Mouse (Mus musculus) kidney, postnatal 0 days (tissue): ENCODE measurements around the gene 3110040M04Rik. TPM values are rescaled to one million over a fixed set of nuclear protein-coding genes. Genes with fewer than 3 reads are reported as not detected.
"Not testable (repeated sequence)": the region's sequence is repeated elsewhere in the genome, so short reads cannot be mapped to it uniquely, and the experiment has no call there.

ENCODE experiments used
- ATAC-seq: fragments of 200-750 bp; cut with Nextera tagmentation; replicated peaks from 2 replicates; pipeline ENCODE4 v1.8.0; 2017; ENCODE audit warnings: low read depth, moderate number of reproducible peaks, moderate TSS enrichment, moderate library complexity; ENCODE audit not compliant: low FRiP score
- DNase-seq: peaks from one replicate; pipeline ENCODE4 v3.0.0-alpha.2; 2016; ENCODE audit warnings: low spot score
- H3K27ac ChIP-seq: fragments of 300-500 bp; sonication (generic); 2 replicates; pipeline ENCODE4 v1.5.1; 2014; ENCODE audit warnings: mild to moderate bottlenecking
- H3K27me3 ChIP-seq: fragments of 300-500 bp; sonication (generic); 2 replicates; pipeline ENCODE4 v1.6.1; 2014; ENCODE audit warnings: low read length, mixed read lengths; ENCODE audit not compliant: insufficient read depth
- H3K36me3 ChIP-seq: fragments of 300-500 bp; sonication (generic); 2 replicates; pipeline ENCODE4 v1.6.1; 2014; ENCODE audit warnings: low read length, mixed read lengths; ENCODE audit not compliant: insufficient read depth
- H3K4me1 ChIP-seq: fragments of 300-500 bp; sonication (generic); replicated peaks from 2 replicates; pipeline ENCODE4 v1.6.1; 2014; ENCODE audit warnings: antibody characterized with exemption, low read length, mixed read lengths; ENCODE audit not compliant: insufficient read depth
- H3K4me2 ChIP-seq: fragments of 300-500 bp; sonication (generic); 2 replicates; pipeline ENCODE4 v1.6.1; 2014; ENCODE audit warnings: mild to moderate bottlenecking, low read length, moderate library complexity, mixed read lengths
- H3K4me3 ChIP-seq: fragments of 300-500 bp; sonication (generic); replicated peaks from 2 replicates; pipeline ENCODE4 v1.5.1; 2014; ENCODE audit warnings: low read depth, low read length
- H3K9ac ChIP-seq: fragments of 300-500 bp; sonication (generic); 2 replicates; pipeline ENCODE4 v1.6.1; 2014; ENCODE audit warnings: low read depth, low read length
- H3K9me3 ChIP-seq: fragments of 300-500 bp; sonication (generic); replicated peaks from 2 replicates; pipeline ENCODE4 v1.6.1; 2016; ENCODE audit warnings: low read length, inconsistent platforms, mixed read lengths
- CTCF ChIP-seq: IDR thresholded peaks from 2 replicates; pipeline ENCODE4 v1.5.1; 2016; ENCODE audit warnings: antibody characterized with exemption, low read depth, mild to moderate bottlenecking, moderate library complexity
- WGBS: fragments of 180-500 bp; shearing (Covaris S2); extraction: QIAGEN DNeasy Blood & Tissue Kit; methylation state at CpG from one replicate; pipeline ENCODE4 v1.1.7; 2014; 5-methylcytosine and 5-hydroxymethylcytosine counted together
- polyA plus RNA-seq: library from polyadenylated mRNA; unstranded; fragments of >200 nt; fragmentation: Nextera tagmentation; extraction: Ambion mirVana; gene quantifications from 2 replicates; pipeline ENCODE4 v1.2.1, GENCODE M21; 2015

The 3110040M04Rik gene
- polyA plus RNA-seq, result 0.92 and 1.1 TPM in 2 replicates

DNA sequence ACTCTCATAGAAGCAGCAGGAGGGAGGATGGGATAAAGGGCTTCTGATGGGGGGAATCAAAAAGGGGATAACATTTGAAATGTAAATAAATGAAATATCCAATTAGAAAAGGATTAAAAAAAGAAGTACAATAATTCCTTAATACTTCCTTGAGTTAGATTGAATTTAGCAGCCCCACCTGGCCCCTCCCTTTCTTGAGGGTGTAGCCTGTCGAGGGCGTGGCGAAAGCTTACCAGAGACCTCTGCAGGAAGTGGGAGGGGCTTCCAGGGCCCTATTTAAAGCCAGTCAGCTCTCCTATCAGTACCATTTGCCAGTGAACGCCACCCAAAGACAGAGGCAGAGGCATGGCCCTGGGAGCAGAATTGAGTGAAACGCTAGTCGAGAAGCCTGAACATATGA, at the start of gene 3110040M04Rik:
Gene 3110040M04Rik (plus strand): TSS at position 304 of the 400 bp plus-strand sequence.
- H3K27me3 ChIP-seq, H3K4me2 ChIP-seq, ATAC-seq, H3K9ac ChIP-seq, H3K27ac ChIP-seq, H3K36me3 ChIP-seq, H3K4me1 ChIP-seq, H3K4me3 ChIP-seq, H3K9me3 ChIP-seq, DNase-seq: not testable (repeated sequence)
- WGBS, result no CpG with 5 or more reads among the region's 6 CpGs

DNA sequence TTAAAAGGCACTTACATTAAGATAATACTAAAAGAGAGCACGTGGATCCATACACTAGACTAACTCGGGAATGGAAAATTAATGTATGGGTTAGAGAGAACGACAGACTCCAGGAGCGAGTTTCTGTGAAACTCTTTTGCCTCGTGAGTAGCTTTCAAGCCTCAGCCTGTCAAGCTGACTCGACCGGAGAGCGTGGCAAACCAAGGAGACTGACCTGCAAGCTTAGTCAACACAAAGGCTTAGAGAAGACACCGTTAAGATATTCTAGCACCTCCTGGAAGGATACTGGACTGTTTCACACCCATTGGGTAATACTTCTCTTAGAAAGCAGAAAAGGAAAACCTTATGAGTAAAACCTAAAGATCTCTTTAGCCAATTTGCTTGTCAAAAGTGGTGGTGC, 49.8 kb upstream of the 3110040M04Rik start:
- not testable (repeated sequence) for H3K27me3 ChIP-seq, DNase-seq, H3K4me1 ChIP-seq, H3K4me2 ChIP-seq, H3K36me3 ChIP-seq, H3K9me3 ChIP-seq, H3K9ac ChIP-seq, H3K4me3 ChIP-seq, H3K27ac ChIP-seq, ATAC-seq
- WGBS, result 88% methylated on average over 9 of the region's 9 CpGs

DNA sequence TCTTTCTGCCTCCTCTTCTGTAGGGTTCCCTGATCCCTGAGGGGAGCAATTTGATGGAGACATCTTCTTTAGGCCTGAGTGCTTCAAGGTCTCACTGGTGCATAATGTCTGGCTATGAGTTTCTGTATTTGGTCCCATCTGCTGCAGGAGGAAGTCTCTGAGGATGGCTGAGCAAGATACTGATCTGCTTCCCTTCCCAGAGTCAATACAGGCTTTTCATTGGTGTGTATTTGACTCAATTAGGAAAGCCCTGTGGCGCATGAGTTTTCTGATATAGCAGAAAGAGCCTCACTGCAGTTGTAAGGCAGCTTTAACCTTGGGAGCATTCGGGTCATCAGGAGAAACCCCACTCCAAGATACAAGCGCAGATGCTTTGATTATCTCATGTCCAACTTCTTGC, 47.8 kb upstream of the 3110040M04Rik start:
- no peak for TF ChIP-seq CTCF
- no peak overlapping the region for H3K4me2 ChIP-seq

DNA sequence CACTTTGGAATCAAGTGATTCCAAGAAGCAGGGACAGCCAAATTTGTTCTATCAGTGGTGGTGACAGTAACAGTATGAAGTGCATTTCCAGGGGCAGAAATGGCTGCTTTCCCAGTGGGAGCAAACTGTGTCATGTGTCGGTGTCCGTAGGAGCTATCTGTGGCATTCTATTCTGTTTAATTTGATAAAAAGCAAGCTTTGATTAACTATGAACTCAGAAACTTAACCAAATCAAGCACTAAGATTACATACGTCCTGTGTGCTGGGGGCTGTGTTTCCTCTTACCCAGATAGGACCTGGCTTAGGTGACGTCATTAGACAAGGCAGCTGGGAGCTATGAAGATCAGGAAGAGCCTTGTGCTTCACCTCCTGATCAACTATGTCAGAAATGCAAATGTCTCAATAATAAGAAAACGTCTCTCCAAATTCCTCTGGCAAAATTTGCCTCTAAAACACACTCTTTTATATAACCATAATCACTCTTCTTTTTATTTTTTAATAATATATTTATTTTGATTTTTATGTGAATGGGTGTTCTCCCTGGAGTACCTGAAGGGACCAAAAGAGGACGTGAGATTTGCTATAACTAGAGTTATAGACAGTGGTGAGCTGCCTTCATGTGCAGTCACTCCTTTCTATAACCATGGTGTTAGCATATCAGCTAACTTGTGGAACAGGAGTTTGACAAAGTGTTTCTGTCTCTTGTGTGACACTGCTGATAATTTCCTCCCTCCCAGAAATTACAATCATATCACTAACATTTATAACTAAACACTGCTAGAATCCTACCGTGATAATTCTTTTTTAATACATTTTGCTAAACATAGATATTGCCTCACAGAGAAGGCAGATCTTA, 46.9 kb upstream of the 3110040M04Rik start:
- H3K27me3 ChIP-seq, result no peaks in the 10 kb centered on the region
- TF ChIP-seq CTCF, result no peak
- WGBS, result 77% methylated on average over 7 of the region's 7 CpGs
- DNase-seq, result no peak
- H3K36me3 ChIP-seq, result no peaks in the 10 kb centered on the region
- H3K4me3 ChIP-seq, result no peak overlapping the region
- H3K27ac ChIP-seq, result no peak overlapping the region
- no peak overlapping the region for H3K4me2 ChIP-seq
- H3K9ac ChIP-seq, result no peak overlapping the region
- H3K9me3 ChIP-seq, result no peaks in the 10 kb centered on the region
- ATAC-seq, result no peak
- no peaks in the 10 kb centered on the region for H3K4me1 ChIP-seq

More for the DNA sequence above, 47.8 kb upstream of the 3110040M04Rik start:
- Histone ChIP-seq H3K4me1 (no peaks in the 10 kb centered on the region), H3K9me3 (no peaks in the 10 kb centered on the region), H3K27ac (no peak overlapping the region), H3K36me3 (no peaks in the 10 kb centered on the region), H3K9ac (no peak overlapping the region), H3K4me3 (no peak overlapping the region), H3K27me3 (no peaks in the 10 kb centered on the region)
- ATAC-seq, result no peak
- WGBS, result 85% methylated on average over 3 of the region's 3 CpGs
- no peak for DNase-seq

DNA sequence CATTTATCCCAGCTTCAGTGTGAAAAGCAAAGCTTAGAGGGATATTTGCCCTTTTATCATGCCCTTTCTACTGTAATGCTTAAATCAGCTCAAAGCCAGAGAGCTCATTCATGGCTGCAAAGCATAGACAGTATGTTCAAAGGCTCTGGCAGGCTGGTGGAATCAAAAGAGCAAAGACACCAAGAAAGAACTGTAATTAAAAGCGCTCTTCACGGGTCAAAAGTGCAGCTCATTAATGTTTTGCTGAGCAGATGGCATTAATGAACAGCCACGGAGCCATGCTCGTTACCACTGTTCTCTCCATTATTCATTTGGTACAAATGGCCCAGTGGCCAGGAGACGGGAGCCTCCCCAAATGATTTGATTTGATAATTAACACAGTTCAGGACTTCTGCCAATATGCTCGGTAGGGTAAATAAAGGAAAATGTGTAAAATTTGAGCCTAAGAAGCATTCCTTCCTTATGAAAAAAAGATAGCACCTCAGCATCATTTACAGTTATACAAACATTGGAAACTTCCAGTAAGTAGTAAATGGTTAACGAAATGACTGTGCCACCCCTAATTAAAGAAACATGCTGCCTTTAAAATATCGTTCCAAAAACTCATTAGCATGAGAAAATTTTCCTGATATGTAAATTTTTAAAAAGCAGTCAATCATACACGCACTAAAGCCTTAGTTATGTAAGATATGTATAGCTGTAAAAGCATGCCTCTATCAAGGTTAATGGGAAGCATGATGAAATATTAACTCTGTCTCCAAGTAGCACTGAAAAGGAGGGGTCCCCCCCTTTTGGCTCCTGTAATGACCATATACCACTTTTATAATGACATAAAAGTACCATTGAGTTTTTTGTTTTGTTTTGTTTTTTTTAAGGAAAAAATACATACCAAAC, 45.7 kb upstream of the 3110040M04Rik start:
- Histone ChIP-seq H3K4me3 (no peak overlapping the region), H3K4me1 (no peaks in the 10 kb centered on the region), H3K27me3 (no peaks in the 10 kb centered on the region), H3K4me2 (peak overlapping the region; percentile 6; the same call in 1 of the 2 replicates), H3K9me3 (no peaks in the 10 kb centered on the region), H3K36me3 (no peaks in the 10 kb centered on the region), H3K27ac (peak overlapping the region; percentile 42), H3K9ac (no peak overlapping the region)
- ATAC-seq (peak; percentile 71; the same call in 1 of the 2 replicates), DNase-seq (no peak)
- WGBS, result 48% methylated on average over 9 of the region's 9 CpGs
- no peak for TF ChIP-seq CTCF

DNA sequence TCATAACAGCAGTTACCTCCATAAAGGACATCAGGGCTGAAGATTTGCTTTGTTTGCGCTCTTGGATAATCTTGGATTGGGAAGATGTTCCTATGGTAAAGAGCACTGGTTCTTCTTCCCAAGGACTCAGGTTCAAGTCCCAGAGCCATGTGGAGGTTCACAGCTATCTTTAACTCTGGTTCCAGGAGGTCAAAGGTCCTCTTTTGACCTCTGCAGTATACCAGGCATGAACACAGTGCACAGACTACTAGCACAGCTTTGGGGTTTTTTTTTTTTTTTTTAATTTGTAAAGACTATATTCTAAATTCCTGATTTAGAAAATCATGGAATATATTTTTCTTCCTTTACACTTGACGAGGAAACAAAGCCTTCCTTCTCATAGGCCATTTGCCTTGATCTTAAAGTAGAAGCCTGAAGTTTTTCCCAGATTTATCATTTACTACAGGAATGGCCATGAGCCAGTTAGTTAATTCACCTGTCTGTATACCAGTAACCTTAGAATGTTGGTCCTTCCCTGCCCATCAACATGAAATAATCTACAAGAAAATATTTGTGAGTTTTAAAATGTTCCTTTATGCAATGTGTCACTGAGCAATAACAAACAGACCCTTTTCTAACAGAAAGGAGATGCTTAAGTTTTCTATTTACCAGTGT, 44.9 kb upstream of the 3110040M04Rik start:
- WGBS, result 76% methylated on average over 2 of the region's 2 CpGs
- ATAC-seq, result no peak

More for the DNA sequence above, 44.9 kb upstream of the 3110040M04Rik start:
- Histone ChIP-seq H3K9ac (no peak overlapping the region), H3K4me2 (no peak overlapping the region), H3K4me1 (no peaks in the 10 kb centered on the region), H3K4me3 (no peak overlapping the region), H3K9me3 (no peaks in the 10 kb centered on the region), H3K36me3 (no peaks in the 10 kb centered on the region), H3K27me3 (no peaks in the 10 kb centered on the region), H3K27ac (peak overlapping the region; percentile 42; the same call in 1 of the 2 replicates)
- TF ChIP-seq CTCF, result no peak
- DNase-seq, result no peak
